Mouse (Mus musculus): ENCODE results near the gene Gimap1.

Gimap1 gene

DNA sequence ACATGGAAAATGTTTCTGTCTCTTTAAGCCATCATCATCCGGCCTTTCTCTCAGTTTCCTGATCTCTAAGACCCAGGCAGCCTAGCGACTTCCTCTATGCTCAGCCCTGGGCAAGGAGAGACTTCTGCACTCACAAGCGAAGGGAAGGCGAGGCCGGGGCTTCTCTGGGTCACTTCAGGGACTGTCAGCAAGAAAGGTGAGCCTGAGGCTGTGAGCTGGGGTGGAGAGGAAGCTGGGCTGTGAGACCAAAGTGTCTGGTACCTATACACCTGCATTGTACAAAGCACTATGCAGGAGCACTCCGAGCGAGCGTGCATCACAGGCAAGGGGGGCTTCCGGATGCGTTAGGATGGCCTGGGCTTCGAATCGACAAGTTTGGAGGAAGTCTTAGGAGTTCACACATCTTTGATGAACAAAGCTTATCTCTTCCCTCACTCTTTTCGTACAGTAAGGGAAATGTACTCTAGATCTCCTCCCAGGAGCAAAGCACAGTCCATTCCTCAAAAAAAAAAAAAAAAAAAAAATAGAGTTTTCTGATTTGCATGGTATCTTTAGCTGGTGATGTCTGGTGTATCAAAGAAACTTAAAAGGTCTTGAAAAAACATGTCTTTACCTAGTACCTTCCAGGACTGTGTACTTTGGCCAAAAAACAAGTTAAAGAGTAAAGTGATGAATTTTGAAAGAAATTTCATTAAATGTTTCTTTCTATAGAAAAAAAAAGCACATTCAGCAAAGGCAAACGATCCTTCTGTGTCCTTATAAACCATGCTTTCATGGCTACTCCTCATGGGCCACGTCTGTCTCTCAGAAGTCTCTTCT is at the start of gene Gimap1:
TSS of gene Gimap1 (plus strand) at position 94 of the 819 bp plus-strand sequence.
- DNase-seq: no peak

DNA sequence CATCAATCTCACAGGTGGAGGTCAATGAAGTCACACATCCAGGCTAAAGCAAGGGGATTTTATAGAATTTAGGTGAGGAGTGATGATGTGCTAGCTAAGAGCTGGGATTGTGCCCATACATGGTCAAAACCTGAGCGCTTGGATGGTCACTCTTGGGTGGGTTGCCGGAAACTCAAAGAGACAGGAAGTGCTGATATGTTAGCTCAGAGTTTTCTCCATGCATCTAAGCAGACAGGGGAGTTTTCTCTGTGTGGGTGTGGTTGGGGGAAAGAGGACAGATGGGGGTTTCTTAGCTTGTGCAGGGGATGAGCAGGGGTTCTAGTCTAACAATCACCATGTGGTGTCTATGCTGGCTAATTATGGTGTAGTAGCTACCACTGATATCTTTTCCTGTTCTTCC is 49.5 kb upstream of the Gimap1 start:
- DNase-seq: no peak

DNA sequence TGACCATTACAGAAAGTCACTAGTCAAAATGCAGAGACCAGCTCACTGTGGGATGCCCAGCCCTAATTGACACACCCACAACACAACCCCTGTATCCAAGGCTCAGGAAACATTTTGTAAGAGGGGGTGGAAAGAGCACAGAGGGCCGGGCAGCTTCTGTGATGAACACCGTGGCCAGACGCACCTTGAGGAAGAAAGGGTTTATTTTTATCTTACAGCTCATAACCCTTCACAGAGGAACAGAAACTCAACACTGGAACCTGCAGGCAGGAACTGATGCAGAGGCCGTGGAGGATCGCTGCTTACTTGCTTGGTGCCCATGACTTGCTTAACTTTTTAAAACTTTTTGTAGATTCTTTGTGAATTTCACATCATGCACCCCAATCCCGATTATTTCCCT is 45.9 kb upstream of the Gimap1 start:
- no peak for DNase-seq

DNA sequence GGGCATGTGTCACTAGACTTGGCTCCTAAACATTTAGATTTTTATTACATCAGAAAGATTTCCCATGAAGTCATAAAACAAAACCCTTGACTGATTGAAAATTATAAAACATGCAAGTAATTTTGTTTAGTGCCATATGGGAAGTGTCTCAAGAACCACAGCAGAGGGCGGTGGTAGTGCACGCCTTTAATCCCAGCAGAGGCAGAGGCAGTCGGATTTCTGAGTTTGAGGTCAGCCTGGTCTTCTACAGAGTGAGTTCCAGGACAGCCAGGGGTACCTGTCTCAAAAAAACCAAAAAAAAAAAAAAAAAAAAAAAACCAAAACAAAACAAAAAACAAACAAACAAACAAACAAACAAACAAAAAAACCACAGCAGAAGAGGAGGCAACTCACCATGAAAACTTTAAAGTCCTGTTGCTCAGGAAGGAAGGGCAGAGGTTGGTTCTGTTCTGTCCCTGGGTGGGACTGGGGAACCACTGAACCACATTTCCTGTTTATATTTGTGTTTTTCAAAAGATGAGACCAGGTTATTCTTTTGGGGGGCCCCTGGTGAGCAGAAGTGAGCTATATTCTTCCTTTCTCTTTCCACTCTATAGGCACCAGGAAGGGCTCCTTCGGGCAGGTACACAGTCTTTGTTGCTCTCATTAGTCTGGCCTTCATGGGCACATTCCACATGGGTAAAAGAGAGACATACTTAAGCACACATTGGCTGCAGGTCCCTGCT is 41.9 kb upstream of the Gimap1 start:
- DNase-seq: no peak

DNA sequence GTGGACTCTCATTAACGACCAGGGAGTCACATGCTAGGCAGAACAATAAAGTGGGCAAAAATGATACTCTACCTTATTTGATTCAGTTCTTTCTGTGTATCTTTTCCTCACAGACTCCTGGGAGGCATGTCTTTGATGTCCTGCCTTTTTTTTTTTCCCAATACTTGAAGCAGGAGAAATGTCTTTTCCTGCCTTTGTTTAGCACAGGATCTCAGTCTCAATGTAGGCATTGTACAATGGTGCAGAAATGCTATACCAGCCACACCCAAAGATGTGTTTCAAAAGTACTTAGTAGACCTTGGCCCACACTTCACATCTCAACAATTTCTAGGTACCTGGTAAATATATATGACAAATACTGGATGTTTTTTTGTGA is 41.3 kb upstream of the Gimap1 start:
- no peak for DNase-seq

DNA sequence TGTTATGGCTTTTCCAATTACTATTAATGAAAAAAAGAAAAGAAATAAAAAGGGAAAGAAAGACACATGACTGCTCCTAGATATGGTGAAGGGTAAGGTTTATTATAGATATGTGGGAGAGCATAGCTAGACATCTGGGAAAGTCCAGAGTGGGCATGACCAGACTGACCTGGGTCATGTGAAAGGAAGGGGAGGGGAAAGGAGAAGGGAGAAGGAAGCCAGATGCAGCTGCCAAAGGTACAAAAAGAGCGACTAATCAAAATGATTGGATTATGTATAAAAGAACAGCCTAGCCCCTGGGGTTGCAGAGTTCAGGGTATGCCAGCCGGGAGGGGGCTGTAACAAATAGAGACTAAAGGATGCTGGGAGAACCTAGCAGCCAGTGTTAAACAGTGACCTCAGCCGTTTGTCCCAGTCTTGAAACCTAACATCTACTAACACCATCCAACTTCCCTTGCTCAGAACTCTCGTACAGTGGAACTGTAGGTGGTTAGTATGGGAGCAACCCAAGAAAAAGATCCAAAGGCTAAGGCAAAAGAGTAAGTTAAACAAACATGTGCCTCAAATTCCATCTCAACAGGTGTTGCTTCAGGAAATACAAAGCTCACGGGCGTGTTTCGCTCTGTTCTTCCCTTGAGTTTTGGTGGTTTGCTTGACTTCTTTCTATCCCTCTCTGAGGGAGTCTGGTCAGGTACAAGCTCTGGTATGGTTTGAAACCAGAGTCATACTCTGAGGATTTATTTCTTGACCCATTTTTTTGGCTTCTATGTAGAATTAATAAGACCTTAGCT is 40.6 kb upstream of the Gimap1 start:
- DNase-seq: no peak

DNA sequence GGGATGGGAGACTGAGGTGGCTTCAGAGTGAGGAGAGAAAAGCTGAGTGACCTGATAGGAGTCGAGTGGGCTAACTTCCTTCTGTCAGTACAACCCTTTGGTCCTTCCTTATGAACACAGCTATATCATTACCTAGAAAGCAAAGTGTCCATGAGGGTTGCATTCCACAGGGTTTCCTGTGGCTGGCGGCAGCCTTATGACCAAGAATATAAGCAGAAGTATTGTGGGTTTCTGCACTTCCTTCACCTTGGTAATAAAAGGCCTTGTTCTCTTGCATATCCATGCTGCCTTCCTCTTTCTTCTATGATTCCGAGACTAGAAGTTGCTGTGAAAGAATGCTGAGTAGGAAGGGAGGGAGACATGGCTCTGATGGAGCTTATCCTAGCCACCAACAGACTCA is 40.0 kb upstream of the Gimap1 start:
- DNase-seq: no peak

DNA sequence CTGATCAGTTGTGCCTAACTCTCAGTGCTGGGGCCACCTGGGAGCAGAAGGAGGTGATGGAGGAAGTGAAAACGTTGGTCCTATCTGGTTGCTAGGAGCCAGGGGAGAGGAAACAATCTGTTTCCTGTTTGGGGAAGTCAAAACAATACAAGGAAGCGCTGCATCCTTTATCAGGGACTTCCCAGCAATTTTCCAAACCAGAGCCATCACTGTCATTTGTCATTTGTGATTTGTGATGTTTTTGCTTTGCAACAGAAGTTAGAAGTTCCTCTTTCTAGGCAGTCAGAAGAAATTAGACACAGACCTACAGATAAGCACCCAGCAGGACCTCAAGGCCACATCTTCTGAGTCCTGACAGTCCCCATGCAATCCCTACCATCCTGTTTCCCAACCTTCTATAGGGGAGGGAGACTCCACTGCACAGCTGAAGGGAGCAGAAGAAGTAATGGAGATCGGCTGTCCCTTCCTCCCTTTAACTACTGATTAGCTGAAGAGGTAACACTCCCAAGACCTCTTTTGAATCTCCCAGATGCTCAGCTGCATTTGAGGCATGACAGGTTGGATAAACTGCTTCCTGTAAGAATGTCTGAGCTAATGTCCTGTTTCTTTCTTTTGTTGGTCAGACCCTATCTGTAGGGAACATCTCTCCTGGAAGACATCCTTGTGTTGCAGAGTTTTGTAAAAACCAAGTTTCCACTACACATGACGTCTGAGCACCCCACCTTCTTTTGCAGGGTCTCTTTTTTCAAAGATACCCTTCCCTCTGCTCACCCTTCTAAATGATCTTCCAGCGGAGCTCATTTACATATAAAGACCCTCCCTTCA is 38.4 kb upstream of the Gimap1 start:
- no peak for DNase-seq

DNA sequence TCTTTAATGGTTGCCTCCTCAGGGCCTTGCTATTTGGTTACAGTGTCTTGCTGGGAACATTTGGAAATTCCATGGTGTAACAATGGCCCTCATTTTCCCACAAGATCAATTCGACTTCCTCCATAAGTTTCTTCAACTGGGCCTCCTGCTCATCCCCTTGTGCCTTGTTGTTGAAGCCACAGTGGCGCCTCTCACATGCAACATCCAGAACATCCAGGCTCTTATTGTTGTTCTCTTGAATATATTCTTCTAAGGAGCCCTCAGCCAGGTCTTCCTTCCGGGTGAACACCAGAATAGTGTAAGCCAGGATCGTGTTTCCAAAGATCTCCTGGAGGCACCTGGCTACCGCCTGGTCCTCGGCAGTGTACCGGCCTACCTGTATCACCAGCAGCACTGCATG is 36.7 kb upstream of the Gimap1 start:
- DNase-seq: no peak

DNA sequence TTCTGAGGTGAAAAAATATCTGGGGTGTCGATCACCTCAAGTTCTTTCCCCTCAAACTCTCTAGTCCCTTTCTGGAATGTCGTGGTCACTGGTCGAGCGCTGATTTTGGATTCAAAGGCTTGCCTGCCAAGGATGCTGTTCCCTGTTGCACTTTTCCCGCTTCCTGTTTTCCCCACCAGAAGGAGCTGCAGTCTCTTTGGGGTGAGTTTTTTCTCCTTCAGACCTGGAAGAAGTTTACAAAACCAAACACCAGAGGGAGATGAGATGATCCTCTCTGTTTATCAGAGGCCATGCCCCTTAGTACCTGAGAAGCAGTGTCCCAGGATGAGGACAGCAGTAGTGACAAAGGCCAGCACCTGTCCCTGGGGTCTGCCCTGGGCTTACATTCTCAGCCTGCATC is 36.3 kb upstream of the Gimap1 start:
- no peak for DNase-seq

DNA sequence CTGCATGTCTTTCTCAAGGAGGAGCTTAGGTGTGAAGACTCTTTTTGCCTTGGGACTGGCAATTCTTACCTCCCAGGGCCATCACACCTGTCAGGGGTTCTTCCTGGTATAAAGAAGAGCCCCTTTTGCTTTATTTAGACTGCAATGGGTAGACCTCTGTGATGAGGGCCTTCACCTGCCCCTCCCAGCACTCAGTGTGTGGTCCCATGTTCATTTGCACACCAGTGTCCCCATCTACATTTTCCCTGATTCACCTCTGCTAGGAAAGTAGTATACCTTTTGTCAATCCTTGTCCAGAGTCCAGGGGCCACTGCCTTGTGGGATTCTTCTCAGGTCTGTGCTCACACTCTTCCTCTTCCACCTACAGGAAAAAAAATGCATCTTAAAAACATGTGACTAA is 34.7 kb upstream of the Gimap1 start:
- no peak for DNase-seq

DNA sequence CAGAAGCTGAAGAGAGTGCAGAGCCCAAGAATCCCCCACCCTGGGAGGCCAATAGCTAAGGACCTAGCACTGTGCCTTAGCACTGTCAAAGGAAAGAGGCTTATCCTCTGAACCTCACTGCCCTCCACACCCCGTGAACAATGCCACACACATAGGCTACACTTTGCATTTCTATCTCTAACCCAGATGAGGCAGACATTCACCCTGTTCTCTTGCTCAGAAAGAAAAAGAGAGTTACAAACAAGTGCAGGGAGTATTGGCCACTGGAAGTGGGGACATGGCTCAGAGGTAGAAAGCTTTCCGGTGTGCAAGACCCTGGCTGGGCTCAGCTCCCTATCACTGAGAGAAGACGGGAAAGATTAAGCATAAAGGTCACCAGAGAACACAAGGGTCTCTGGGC is 32.7 kb upstream of the Gimap1 start:
- DNase-seq: no peak

DNA sequence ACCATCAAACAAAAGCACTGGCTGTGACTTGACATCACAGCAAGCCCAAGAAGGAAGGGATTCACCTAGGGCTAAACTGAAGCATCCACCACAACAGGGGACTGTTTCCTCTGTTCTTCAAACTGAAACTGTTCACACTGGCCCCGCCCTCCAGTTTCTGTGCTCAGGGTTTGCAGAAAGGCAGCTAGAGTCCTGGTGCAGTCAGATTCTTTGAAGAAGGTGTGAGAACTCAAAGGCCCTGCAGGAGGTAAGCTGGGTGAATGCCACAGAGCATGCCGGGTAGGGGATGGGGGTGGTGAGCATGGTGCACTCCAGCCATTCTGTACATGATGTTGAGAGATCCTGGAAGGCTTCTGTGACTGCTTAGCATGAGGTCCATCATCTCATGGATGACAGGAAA is 20.4 kb upstream of the Gimap1 start, which contains the start of the genes Gm28053 and Gimap7:
TSS of gene Gm28053 (plus strand) at position 153 of the 400 bp plus-strand sequence.
TSS of gene Gimap7 (plus strand) at position 167 of the 400 bp plus-strand sequence.
- no peak for DNase-seq

DNA sequence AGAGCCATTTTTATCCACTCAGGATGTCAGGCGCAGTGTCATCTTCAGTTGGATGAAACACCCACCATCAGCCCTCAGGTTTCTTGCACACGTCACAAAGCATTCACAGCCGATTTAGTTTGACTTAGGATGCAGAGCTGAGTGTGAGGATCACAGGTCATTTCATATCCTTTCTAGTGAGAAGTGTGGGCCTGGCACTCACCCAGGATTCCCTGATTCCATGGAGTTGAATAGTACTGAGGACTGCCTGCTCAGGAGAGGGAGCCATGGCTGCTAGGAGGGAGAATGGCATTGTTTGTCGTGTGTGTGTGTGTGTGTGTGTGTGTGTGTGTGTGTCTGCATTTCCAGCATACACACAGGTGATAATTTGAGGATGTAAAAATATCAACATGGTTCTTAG is 18.5 kb upstream of the Gimap1 start:
- peak; percentile 9 to 22 for DNase-seq

DNA sequence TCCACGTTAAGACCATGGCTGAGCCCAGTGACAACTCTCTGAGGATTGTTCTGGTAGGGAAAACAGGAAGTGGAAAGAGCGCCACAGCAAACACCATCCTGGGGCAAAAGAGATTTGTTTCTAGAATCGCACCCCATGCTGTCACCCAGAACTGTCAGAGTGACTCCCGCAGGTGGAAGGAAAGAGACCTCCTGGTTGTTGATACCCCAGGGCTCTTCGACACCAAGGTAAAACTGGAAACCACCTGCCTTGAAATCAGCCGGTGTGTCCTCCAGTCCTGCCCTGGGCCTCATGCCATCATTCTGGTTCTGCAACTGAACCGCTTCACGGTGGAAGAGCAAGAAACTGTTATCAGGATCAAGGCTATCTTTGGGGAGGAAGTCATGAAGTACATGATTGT is 15.4 kb upstream of the Gimap1 start:
- no peak for DNase-seq

DNA sequence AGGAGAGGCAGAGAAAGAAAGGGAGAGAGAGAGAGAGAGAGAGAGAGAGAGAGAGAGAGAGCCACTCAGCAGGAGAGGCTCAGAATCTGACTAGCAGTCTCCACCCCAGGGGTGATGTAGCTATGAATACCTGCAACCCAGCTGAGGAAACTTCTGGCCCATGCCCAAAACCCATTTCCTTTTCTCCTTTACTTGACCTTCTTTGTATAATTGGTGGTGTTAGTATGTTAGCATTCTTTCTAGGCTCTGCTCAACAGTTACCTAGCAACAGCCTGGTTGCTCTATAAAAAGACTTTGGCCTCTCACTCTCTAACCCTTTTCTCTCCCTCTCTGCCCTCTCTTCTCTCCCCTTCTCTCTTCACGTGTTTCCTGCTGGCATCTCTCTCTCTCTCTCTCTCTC is 13.4 kb upstream of the Gimap1 start:
- DNase-seq: peak; percentile 10 to 22

DNA sequence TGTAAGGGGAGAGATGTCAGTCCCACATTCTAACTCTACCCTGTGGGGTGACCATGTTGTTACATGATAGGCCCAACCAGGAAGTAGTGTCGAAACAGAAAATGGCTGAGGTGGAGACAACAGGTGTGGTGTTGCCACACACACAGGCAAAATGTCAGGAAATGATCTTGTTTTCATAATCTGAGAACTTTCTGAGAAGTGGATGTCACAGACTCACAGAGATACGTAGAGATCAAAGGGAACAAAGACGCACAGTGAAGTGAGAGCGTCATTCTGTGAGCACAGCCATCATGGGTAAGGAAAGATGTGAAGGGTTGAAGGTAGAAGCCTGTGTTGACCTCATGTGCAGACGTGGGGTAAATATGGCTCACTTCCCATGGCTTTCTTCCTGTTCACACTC is 11.1 kb upstream of the Gimap1 start:
- DNase-seq: no peak

DNA sequence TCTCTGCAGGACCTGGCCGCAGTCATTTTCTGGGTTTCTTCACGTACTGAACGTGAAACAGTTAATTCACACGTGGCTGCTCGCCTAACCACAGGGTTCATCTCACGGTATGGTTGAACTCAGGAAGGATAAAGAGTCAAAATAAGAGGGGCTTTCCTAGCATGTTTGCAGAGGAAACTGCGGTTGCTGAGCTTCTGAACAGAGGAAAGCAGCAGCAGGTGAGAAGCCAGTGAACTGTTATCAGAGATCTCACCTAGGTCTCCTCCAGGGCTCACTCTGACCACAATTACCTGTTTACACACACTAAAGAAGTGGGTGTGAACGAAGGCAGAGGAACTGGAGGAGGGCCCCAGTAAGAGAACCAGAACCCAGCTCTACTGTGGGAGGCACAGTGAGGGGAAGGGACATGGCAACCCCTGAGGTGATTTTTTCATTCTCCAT is 6.0 kb upstream of the Gimap1 start:
- no peak for DNase-seq

DNA sequence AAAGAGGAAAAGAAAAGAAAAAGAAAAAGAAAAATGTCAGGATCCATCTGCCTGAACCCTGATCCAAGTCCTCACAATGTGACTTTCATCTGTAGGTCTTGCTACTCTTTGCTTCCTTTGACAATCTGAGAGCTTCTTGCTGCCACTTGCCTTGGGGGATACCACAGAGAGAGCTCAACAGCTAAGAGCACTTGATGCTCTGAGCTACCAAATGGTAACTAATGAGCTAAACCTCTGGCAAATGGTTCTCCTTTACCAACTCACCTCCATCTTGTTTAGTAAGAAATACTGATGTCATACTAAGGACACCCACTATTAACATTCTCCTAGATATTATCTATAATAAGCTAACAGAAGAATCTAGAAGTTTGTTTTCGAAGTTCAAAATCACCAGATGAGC is 5.2 kb upstream of the Gimap1 start:
- DNase-seq: no peak

DNA sequence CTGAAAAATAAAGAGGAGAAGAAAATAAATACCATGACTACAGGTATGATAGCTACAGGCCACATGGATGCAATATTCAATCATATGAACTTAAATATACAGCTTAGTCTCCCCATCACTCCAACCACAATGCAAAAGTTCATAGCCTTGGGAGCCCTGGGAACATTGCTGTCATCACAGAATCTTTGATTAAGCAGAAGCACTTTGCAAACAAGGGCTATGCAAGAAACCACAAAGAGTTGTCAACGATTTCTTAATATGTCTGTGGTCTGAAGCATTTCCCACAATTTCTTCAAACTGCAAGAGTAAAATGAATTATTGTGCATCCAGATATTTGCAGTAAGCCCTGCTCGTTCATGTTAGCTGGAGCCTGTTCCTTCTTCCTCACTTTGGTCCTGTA is 1.8 kb upstream of the Gimap1 start:
- no peak for DNase-seq

DNA sequence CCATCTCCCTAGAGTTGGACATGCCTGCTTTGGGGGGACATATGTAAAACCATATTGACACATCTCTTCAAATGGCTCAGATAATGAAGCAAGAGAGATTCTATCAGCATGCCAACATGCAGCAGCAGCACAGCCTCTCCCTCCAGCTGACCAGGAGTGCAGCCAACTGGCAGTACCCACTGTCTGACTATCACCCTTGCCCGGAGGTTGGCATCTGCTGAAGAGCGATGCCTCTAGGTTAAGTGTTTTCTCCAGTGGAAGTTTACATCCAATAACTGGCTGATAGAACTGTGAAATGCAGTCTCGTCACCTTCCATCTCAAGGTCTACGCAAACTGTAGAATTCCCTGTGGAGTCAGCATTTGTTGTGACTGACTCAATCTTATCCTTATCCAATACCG is 1.2 kb upstream of the Gimap1 start:
- peak; percentile 47 to 61 for DNase-seq

DNA sequence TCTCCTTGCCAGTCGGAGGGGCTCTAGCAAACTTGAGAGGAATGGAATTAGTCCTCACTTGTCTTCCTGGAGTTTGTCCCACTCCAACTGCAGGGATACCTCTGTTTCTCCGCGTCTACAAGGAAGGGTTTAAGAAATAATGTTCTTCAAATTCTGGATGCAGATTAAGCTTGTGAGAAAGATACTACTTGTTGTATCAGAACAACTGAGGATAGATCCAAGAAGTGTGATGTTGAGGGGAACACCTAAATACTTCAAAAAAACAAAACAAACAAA is 864 bp downstream of the Gimap1 start:
- no peak for DNase-seq
